Mouse (Mus musculus): ENCODE measurements around the gene Pifo.

DNA sequence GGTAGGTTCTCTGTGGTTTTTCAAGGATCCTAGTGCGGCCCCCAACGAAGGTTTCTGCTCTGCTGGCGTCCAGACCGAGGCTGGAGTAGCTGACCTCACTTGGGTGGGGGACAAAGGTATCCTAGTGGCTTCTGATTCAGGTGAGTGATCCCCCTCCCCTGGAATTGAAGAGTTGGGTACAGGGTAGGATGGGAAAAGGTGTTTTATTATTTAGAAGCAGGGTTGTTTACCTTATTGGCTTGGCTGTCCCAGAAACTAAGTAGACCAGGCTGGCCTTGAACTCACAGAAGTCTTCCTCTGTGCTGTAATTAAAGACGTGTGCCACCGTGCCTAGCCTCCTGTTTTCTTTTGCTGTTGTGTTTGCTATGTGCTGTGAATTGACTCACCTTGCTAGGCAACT is 54.4 kb downstream of the Pifo start, which contains the start of gene Atp5f1:
- TF ChIP-seq CTCF (IDR thresholded peaks at IDR 0.05; ENCODE audit: low read depth) = no peak
- TF ChIP-seq EP300 (IDR thresholded peaks at IDR 0.05; ENCODE audit: low read depth) = no peak

Measured in heart, postnatal 0 days (tissue).